Mouse (Mus musculus): ENCODE measurements at regions not wholly inside any gene's neighbourhood (a gene's known extent, or its start where the extent isn't known, plus 50 kb on each side); places are given as distances from the start of the nearest gene placed in this dataset.
"Not testable (repeated sequence)": the region's sequence is repeated elsewhere in the genome, so short reads cannot be mapped to it uniquely, and the experiment has no call there.

GRCm38 (mm10) chr17:42956588-42956987, 59.8 kb upstream of the Tnfrsf21 start:
- no peak for DNase-seq (ENCODE audit: low spot score in 2 of 2)

GRCm38 (mm10) chr17:42954722-42955121, 61.6 kb upstream of the Tnfrsf21 start:
- no peak for DNase-seq (ENCODE audit: low spot score in 2 of 2)

GRCm38 (mm10) chr17:42944453-42944852, 68.0 kb upstream of the Cd2ap start:
- DNase-seq (ENCODE audit: low spot score in 2 of 2), result no peak

- DNase-seq (ENCODE audit: low spot score in 2 of 2), result peak; percentile 34 to 89
These were observed 66.8 kb upstream of the Cd2ap start for GRCm38 (mm10) chr17:42943272-42943696.

- DNase-seq (ENCODE audit: low spot score in 2 of 2), result no peak
These were observed 63.0 kb upstream of the Cd2ap start for GRCm38 (mm10) chr17:42939476-42939875.

GRCm38 (mm10) chr17:42938579-42938978, 62.1 kb upstream of the Cd2ap start:
- DNase-seq (ENCODE audit: low spot score in 2 of 2), result no peak

- DNase-seq (ENCODE audit: low spot score in 2 of 2), result not testable (repeated sequence)
These were observed 61.0 kb upstream of the Cd2ap start for GRCm38 (mm10) chr17:42937480-42937879.

GRCm38 (mm10) chr17:42934068-42934467, 57.6 kb upstream of the Cd2ap start:
- DNase-seq (ENCODE audit: low spot score in 2 of 2), result no peak

- DNase-seq (ENCODE audit: low spot score in 2 of 2), result no peak
These were observed 57.0 kb upstream of the Cd2ap start for GRCm38 (mm10) chr17:42933335-42934004.

GRCm38 (mm10) chr17:42927320-42927719, 50.9 kb upstream of the Cd2ap start:
- DNase-seq (ENCODE audit: low spot score in 2 of 2), result no peak

Measured in layer of hippocampus, adult 18-20 months (tissue).